Mouse (Mus musculus): ENCODE measurements around the gene Ly86.

GRCm38 (mm10) chr13:37454356-37454755 is 109.3 kb downstream of the Ly86 start:
- TF ChIP-seq POLR2A (IDR thresholded peaks at IDR 0.05; ENCODE audit: extremely low read depth, insufficient read depth, low read length) (no peak), CTCF (IDR thresholded peaks at IDR 0.05; ENCODE audit: extremely low read depth, insufficient read depth, low read length) (no peak)
